Mouse (Mus musculus) regulatory T cell (primary cell): ENCODE measurements around the gene Prpf38b.
"Not testable (repeated sequence)": the region's sequence is repeated elsewhere in the genome, so short reads cannot be mapped to it uniquely, and the experiment has no call there.

ENCODE experiments used
- in situ Hi-C: fragments of 300-600 bp; cut with MboI, MseI; formaldehyde crosslinking; loops from one replicate; pipeline ENCODE4 v1.15.1; 2025; ENCODE audit warnings: high pct_unique_total_duplicates

Gene Prpf38b

GRCm38 (mm10) chr3:108902038-108902437, 9.5 kb downstream of the Prpf38b start:
- in situ Hi-C loops: loop anchor here (10.0 kb wide), 2 partner anchors 247 to 497 kb away; partner anchors contain the start of gene Clcc1

GRCm38 (mm10) chr3:108900681-108901080, 10.8 kb downstream of the Prpf38b start:
- in situ Hi-C loops: loop anchor here (10.0 kb wide), 2 partner anchors 246 to 496 kb away; partner anchors contain the start of gene Clcc1

GRCm38 (mm10) chr3:108900147-108900546, 11.4 kb downstream of the Prpf38b start:
- in situ Hi-C loops: loop anchor here (10.0 kb wide), 2 partner anchors 245 to 495 kb away; partner anchors contain the start of gene Clcc1

- in situ Hi-C loops: no loop called here
Observed at GRCm38 (mm10) chr3:108898640-108899039, 12.9 kb downstream of the Prpf38b start.

- in situ Hi-C loops: no loop called here
Observed at GRCm38 (mm10) chr3:108892914-108893313, 18.6 kb downstream of the Prpf38b start.

GRCm38 (mm10) chr3:108892080-108892479, 19.4 kb downstream of the Prpf38b start:
- in situ Hi-C loops: no loop called here

GRCm38 (mm10) chr3:108889908-108890307, 21.6 kb downstream of the Prpf38b start, which contains the start of gene Fndc7:
Gene Fndc7 (minus strand): TSS chr3:108890008.
- in situ Hi-C loops: loop anchor here (5.0 kb wide), 1 partner anchor 48 kb away; the partner anchor contains the start of gene Stxbp3

- in situ Hi-C loops: loop anchor here (5.0 kb wide), 1 partner anchor 45 kb away; the partner anchor contains the start of gene Stxbp3
Observed at GRCm38 (mm10) chr3:108887618-108887975, 23.9 kb downstream of the Prpf38b start.

GRCm38 (mm10) chr3:108886934-108887617, 24.5 kb downstream of the Prpf38b start:
- in situ Hi-C loops: loop anchor here (5.0 kb wide), 1 partner anchor 45 kb away; the partner anchor contains the start of gene Stxbp3

GRCm38 (mm10) chr3:108885686-108886530, 25.6 kb downstream of the Prpf38b start:
- in situ Hi-C loops: loop anchor here (5.0 kb wide), 1 partner anchor 44 kb away; the partner anchor contains the start of gene Stxbp3

GRCm38 (mm10) chr3:108884706-108885289, 26.7 kb downstream of the Prpf38b start:
- in situ Hi-C loops: loop anchor here (5.0 kb wide), 1 partner anchor 42 kb away; the partner anchor contains the start of gene Stxbp3

- in situ Hi-C loops: no loop called here
Observed at GRCm38 (mm10) chr3:108883067-108883466, 28.5 kb downstream of the Prpf38b start.

GRCm38 (mm10) chr3:108881873-108882272, 29.7 kb downstream of the Prpf38b start:
- in situ Hi-C loops: not testable (repeated sequence)

- in situ Hi-C loops: no loop called here
Observed at GRCm38 (mm10) chr3:108880544-108881507, 30.7 kb downstream of the Prpf38b start.

- in situ Hi-C loops: no loop called here
Observed at GRCm38 (mm10) chr3:108879836-108880435, 31.6 kb downstream of the Prpf38b start.

- in situ Hi-C loops: no loop called here
Observed at GRCm38 (mm10) chr3:108879129-108879528, 32.4 kb downstream of the Prpf38b start.

- in situ Hi-C loops: no loop called here
Observed at GRCm38 (mm10) chr3:108870631-108871030, 40.9 kb downstream of the Prpf38b start.

- in situ Hi-C loops: no loop called here
Observed at GRCm38 (mm10) chr3:108867449-108867848, 44.1 kb downstream of the Prpf38b start.

- in situ Hi-C loops: no loop called here
Observed at GRCm38 (mm10) chr3:108865676-108866075, 45.9 kb downstream of the Prpf38b start.

- in situ Hi-C loops: no loop called here
Observed at GRCm38 (mm10) chr3:108865129-108865528, 46.4 kb downstream of the Prpf38b start.
